Mouse (Mus musculus): Measurements from ENCODE around the gene Zfp398. TPM values are rescaled to one million over a fixed set of nuclear protein-coding genes. Genes with fewer than 3 reads are reported as not detected.
A peak's percentile ranks its signal among the peaks of the same experiment; 100 is the strongest.

Zfp398 gene
- 8.6 TPM in 2 replicates for polyA plus RNA-seq (2016; fragmentation: Nextera tagmentation; extraction: Ambion mirVana)

- peak; percentile 98 for DNase-seq (ENCODE audit: low spot score)
- Histone ChIP-seq H3K36me3 (replicated peaks) (peaks cover 5% of the 10 kb centered on the region), H3K27ac (replicated peaks) (peak within 1 kb of the TSS; percentile 88), H3K4me1 (peaks cover 15% of the 10 kb centered on the region), H3K9me3 (no peaks in the 10 kb centered on the region), H3K4me3 (peak within 1 kb of the TSS; percentile 75), H3K27me3 (replicated peaks; ENCODE audit: low read depth, poor library complexity, severe bottlenecking) (no peaks in the 10 kb centered on the region)
- under 1% methylated on average over 52 of the region's 52 CpGs for WGBS
Observed at GRCm38 (mm10) chr6:47835482-47835983, at the start of gene Zfp398. Zfp398 (plus strand) TSS chr6:47835661.

GRCm38 (mm10) chr6:47787941-47788736 is 47.3 kb upstream of the Zfp398 start:
- DNase-seq (ENCODE audit: low spot score), result peak; percentile 85
- no peaks in the 10 kb centered on the region for H3K27me3 ChIP-seq (replicated peaks; ENCODE audit: low read depth, poor library complexity, severe bottlenecking)
- H3K4me3 ChIP-seq, result peak overlapping the region; percentile 61
- no peaks in the 10 kb centered on the region for H3K9me3 ChIP-seq
- H3K36me3 ChIP-seq (replicated peaks), result peaks cover 12% of the 10 kb centered on the region
- 1% methylated on average over 18 of the region's 18 CpGs for WGBS
- peaks cover 7% of the 10 kb centered on the region for H3K4me1 ChIP-seq
- peak overlapping the region; percentile 93 for H3K27ac ChIP-seq (replicated peaks)

- Histone ChIP-seq H3K27ac (replicated peaks) (peak overlapping the region; percentile 93), H3K27me3 (replicated peaks; ENCODE audit: low read depth, poor library complexity, severe bottlenecking) (no peaks in the 10 kb centered on the region), H3K4me3 (peak overlapping the region; percentile 61), H3K36me3 (replicated peaks) (peaks cover 19% of the 10 kb centered on the region), H3K9me3 (no peaks in the 10 kb centered on the region), H3K4me1 (peaks cover 7% of the 10 kb centered on the region)
- 47% methylated on average over 3 of the region's 3 CpGs for WGBS
- no peak for DNase-seq (ENCODE audit: low spot score)
Observed at GRCm38 (mm10) chr6:47788821-47789220, 46.6 kb upstream of the Zfp398 start.

- H3K9me3 ChIP-seq, result no peaks in the 10 kb centered on the region
- WGBS, result 60% methylated on average over 2 of the region's 2 CpGs
- no peak overlapping the region for H3K27ac ChIP-seq (replicated peaks)
- H3K4me1 ChIP-seq, result peaks cover 7% of the 10 kb centered on the region
- H3K36me3 ChIP-seq (replicated peaks), result peaks cover 38% of the 10 kb centered on the region
- H3K4me3 ChIP-seq, result no peak overlapping the region
- no peaks in the 10 kb centered on the region for H3K27me3 ChIP-seq (replicated peaks; ENCODE audit: low read depth, poor library complexity, severe bottlenecking)
- no peak for DNase-seq (ENCODE audit: low spot score)
Observed at GRCm38 (mm10) chr6:47790745-47791144, 44.7 kb upstream of the Zfp398 start.

GRCm38 (mm10) chr6:47792533-47792932 is 42.9 kb upstream of the Zfp398 start:
- 92% methylated on average over 2 of the region's 2 CpGs for WGBS
- H3K36me3 ChIP-seq (replicated peaks), result peaks cover 55% of the 10 kb centered on the region
- H3K4me3 ChIP-seq, result no peak overlapping the region
- no peak for DNase-seq (ENCODE audit: low spot score)
- no peak overlapping the region for H3K27ac ChIP-seq (replicated peaks)
- no peaks in the 10 kb centered on the region for H3K27me3 ChIP-seq (replicated peaks; ENCODE audit: low read depth, poor library complexity, severe bottlenecking)
- H3K9me3 ChIP-seq, result no peaks in the 10 kb centered on the region
- peaks cover 7% of the 10 kb centered on the region for H3K4me1 ChIP-seq

GRCm38 (mm10) chr6:47793284-47793683 is 42.2 kb upstream of the Zfp398 start:
- Histone ChIP-seq H3K27ac (replicated peaks) (no peak overlapping the region), H3K36me3 (replicated peaks) (peaks cover 62% of the 10 kb centered on the region), H3K27me3 (replicated peaks; ENCODE audit: low read depth, poor library complexity, severe bottlenecking) (no peaks in the 10 kb centered on the region), H3K4me1 (peaks cover 7% of the 10 kb centered on the region), H3K4me3 (no peak overlapping the region), H3K9me3 (no peaks in the 10 kb centered on the region)
- no peak for DNase-seq (ENCODE audit: low spot score)
- WGBS, result 86% methylated on average over 5 of the region's 5 CpGs

- Histone ChIP-seq H3K27me3 (replicated peaks; ENCODE audit: low read depth, poor library complexity, severe bottlenecking) (no peaks in the 10 kb centered on the region), H3K27ac (replicated peaks) (no peak overlapping the region), H3K36me3 (replicated peaks) (peaks cover 72% of the 10 kb centered on the region), H3K4me1 (no peaks in the 10 kb centered on the region), H3K4me3 (no peak overlapping the region), H3K9me3 (no peaks in the 10 kb centered on the region)
- no peak for DNase-seq (ENCODE audit: low spot score)
- whole genome bisulfite sequencing, result 67% methylated on average over 10 of the region's 10 CpGs
Observed at GRCm38 (mm10) chr6:47794106-47794830, 41.2 kb upstream of the Zfp398 start.

GRCm38 (mm10) chr6:47799079-47799478 is 36.4 kb upstream of the Zfp398 start:
- Histone ChIP-seq H3K9me3 (no peaks in the 10 kb centered on the region), H3K27me3 (replicated peaks; ENCODE audit: low read depth, poor library complexity, severe bottlenecking) (no peaks in the 10 kb centered on the region), H3K4me1 (no peaks in the 10 kb centered on the region), H3K4me3 (no peak overlapping the region), H3K27ac (replicated peaks) (no peak overlapping the region), H3K36me3 (replicated peaks) (peaks cover 99% of the 10 kb centered on the region)
- DNase-seq (ENCODE audit: low spot score), result peak; percentile 66
- 60% methylated on average over 6 of the region's 6 CpGs for WGBS

GRCm38 (mm10) chr6:47805520-47805919 is 29.9 kb upstream of the Zfp398 start:
- Histone ChIP-seq H3K27me3 (replicated peaks; ENCODE audit: low read depth, poor library complexity, severe bottlenecking) (no peaks in the 10 kb centered on the region), H3K27ac (replicated peaks) (no peak overlapping the region), H3K9me3 (no peaks in the 10 kb centered on the region), H3K4me3 (no peak overlapping the region), H3K36me3 (replicated peaks) (peaks cover 99% of the 10 kb centered on the region), H3K4me1 (peaks cover 16% of the 10 kb centered on the region)
- 86% methylated on average over 2 of the region's 2 CpGs for WGBS
- DNase-seq (ENCODE audit: low spot score), result no peak

- Histone ChIP-seq H3K27ac (replicated peaks) (no peak overlapping the region), H3K4me3 (no peak overlapping the region), H3K27me3 (replicated peaks; ENCODE audit: low read depth, poor library complexity, severe bottlenecking) (no peaks in the 10 kb centered on the region), H3K4me1 (peaks cover 31% of the 10 kb centered on the region), H3K9me3 (no peaks in the 10 kb centered on the region), H3K36me3 (replicated peaks) (peaks cover 81% of the 10 kb centered on the region)
- no peak for DNase-seq (ENCODE audit: low spot score)
- WGBS, result 89% methylated on average over 2 of the region's 2 CpGs
Observed at GRCm38 (mm10) chr6:47807419-47807818, 28.0 kb upstream of the Zfp398 start.

GRCm38 (mm10) chr6:47808545-47808944 is 26.9 kb upstream of the Zfp398 start:
- Histone ChIP-seq H3K27ac (replicated peaks) (no peak overlapping the region), H3K27me3 (replicated peaks; ENCODE audit: low read depth, poor library complexity, severe bottlenecking) (no peaks in the 10 kb centered on the region), H3K4me1 (peaks cover 31% of the 10 kb centered on the region), H3K9me3 (no peaks in the 10 kb centered on the region), H3K4me3 (no peak overlapping the region), H3K36me3 (replicated peaks) (peaks cover 70% of the 10 kb centered on the region)
- WGBS, result 95% methylated on average over 5 of the region's 5 CpGs
- DNase-seq (ENCODE audit: low spot score), result no peak

GRCm38 (mm10) chr6:47809053-47809452 is 26.4 kb upstream of the Zfp398 start:
- no peak for DNase-seq (ENCODE audit: low spot score)
- Histone ChIP-seq H3K36me3 (replicated peaks) (peaks cover 65% of the 10 kb centered on the region), H3K27ac (replicated peaks) (no peak overlapping the region), H3K27me3 (replicated peaks; ENCODE audit: low read depth, poor library complexity, severe bottlenecking) (no peaks in the 10 kb centered on the region), H3K4me3 (peak overlapping the region; percentile 85; the same call in 1 of the 2 replicates), H3K9me3 (no peaks in the 10 kb centered on the region), H3K4me1 (peaks cover 31% of the 10 kb centered on the region)
- 81% methylated on average over 4 of the region's 4 CpGs for WGBS

Measured in embryonic facial prominence, embryonic 10.5 days (tissue).